Mouse (Mus musculus) heart, adult 2 months (tissue): ENCODE measurements around the gene Plaa.
A peak's percentile ranks its signal among the peaks of the same experiment; 100 is the strongest.

ENCODE experiments used
- CTCF ChIP-seq: fragments of 200-600 bp; IDR thresholded peaks from 2 replicates; pipeline ENCODE4 v1.8.1; 2022; ENCODE audit warnings: antibody characterized with exemption, mild to moderate bottlenecking, moderate library complexity
- POLR2A ChIP-seq: fragments of 200-500 bp; IDR thresholded peaks from 2 replicates; pipeline ENCODE4 v1.6.1; 2011; ENCODE audit warnings: mild to moderate bottlenecking, low read depth, low read length, control low read depth; ENCODE audit not compliant: insufficient read depth

DNA sequence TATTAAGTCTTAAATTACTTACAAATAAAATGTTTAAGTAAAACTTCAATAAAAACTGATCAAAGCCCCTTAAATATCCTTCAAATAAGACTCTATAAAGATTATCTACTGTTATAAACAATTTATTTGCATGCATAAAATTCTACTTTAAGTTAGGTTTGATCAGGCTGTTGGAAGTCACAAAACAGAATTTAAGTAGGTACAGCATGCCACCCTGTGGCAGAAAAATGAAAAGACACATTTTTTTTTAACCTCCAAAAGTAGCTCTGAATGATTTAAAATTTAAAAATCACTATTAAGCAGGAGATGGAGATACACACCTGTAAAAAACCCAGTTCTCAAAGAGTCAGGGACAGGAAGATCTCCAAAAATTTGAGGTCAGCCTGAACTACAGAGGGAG lies 79.7 kb downstream of the Plaa start:
- TF ChIP-seq POLR2A = no peak
- TF ChIP-seq CTCF = peak; percentile 70
